Mouse (Mus musculus): Measurements from ENCODE around the gene Col5a3. TPM values are rescaled to one million over a fixed set of nuclear protein-coding genes. Genes with fewer than 3 reads are reported as not detected.

The Col5a3 gene
- polyA plus RNA-seq, 2 experiments: 0.03 to 0.08 TPM

- H3K27me3 ChIP-seq (ENCODE audit: control insufficient read depth, insufficient read depth, low read length): no peaks in the 10 kb centered on the region
- TF ChIP-seq CTCF (IDR thresholded peaks at IDR 0.05; ENCODE audit: low read depth) (no peak), EP300 (IDR thresholded peaks at IDR 0.05; ENCODE audit: low read depth) (no peak)
- no peaks in the 10 kb centered on the region for H3K36me3 ChIP-seq (replicated peaks; ENCODE audit: control insufficient read depth, insufficient read depth, low read depth)
- no peak overlapping the region for H3K4me3 ChIP-seq (ENCODE audit: insufficient read depth in 1 of 2, low read depth in 2 of 2, low read length in 2 of 2)
- H3K9ac ChIP-seq (replicated peaks): no peak overlapping the region
- no peaks in the 10 kb centered on the region for H3K9me3 ChIP-seq (ENCODE audit: control insufficient read depth, low read length)
- no peak for DNase-seq (ENCODE audit: low read depth in 3 of 3, low spot score in 3 of 3)
- no peak overlapping the region for H3K27ac ChIP-seq
- H3K4me1 ChIP-seq (replicated peaks; ENCODE audit: control insufficient read depth in 2 of 2, insufficient read depth in 2 of 2, low read length in 1 of 2): no peaks in the 10 kb centered on the region
- ATAC-seq (ENCODE audit: insufficient read depth): no peak
- no peak overlapping the region for H3K4me2 ChIP-seq (ENCODE audit: low read depth)
- 61% methylated on average over 5 of the region's 5 CpGs for WGBS (ENCODE audit: insufficient replicate concordance)
Measured at GRCm38 (mm10) chr9:20820001-20820400, 5.1 kb upstream of the Col5a3 start.

GRCm38 (mm10) chr9:20818236-20818635, 3.4 kb upstream of the Col5a3 start, which contains the start of gene Rdh8:
TSS of gene Rdh8 (plus strand) at chr9:20818503.
- Histone ChIP-seq H3K9ac (replicated peaks) (no peak within 1 kb of the TSS), H3K4me3 (ENCODE audit: insufficient read depth in 1 of 2, low read depth in 2 of 2, low read length in 2 of 2) (no peak within 1 kb of the TSS), H3K4me2 (ENCODE audit: low read depth) (no peak within 1 kb of the TSS), H3K36me3 (replicated peaks; ENCODE audit: control insufficient read depth, insufficient read depth, low read depth) (no peaks in the 10 kb centered on the region), H3K9me3 (ENCODE audit: control insufficient read depth, low read length) (no peaks in the 10 kb centered on the region), H3K4me1 (replicated peaks; ENCODE audit: control insufficient read depth in 2 of 2, insufficient read depth in 2 of 2, low read length in 1 of 2) (no peaks in the 10 kb centered on the region), H3K27me3 (ENCODE audit: control insufficient read depth, insufficient read depth, low read length) (no peaks in the 10 kb centered on the region; the same call in 1 of the 2 replicates), H3K27ac (no peak within 1 kb of the TSS)
- TF ChIP-seq CTCF (IDR thresholded peaks at IDR 0.05; ENCODE audit: low read depth) (no peak), EP300 (IDR thresholded peaks at IDR 0.05; ENCODE audit: low read depth) (no peak)
- no peak for ATAC-seq (ENCODE audit: insufficient read depth)
- 69% methylated on average over 6 of the region's 6 CpGs for WGBS (ENCODE audit: insufficient replicate concordance)
- no peak for DNase-seq (ENCODE audit: low read depth in 3 of 3, low spot score in 3 of 3)

GRCm38 (mm10) chr9:20812537-20813271, 2.2 kb downstream of the Col5a3 start:
- Histone ChIP-seq H3K27me3 (ENCODE audit: control insufficient read depth, insufficient read depth, low read length) (no peaks in the 10 kb centered on the region; the same call in 1 of the 2 replicates), H3K36me3 (replicated peaks; ENCODE audit: control insufficient read depth, insufficient read depth, low read depth) (no peaks in the 10 kb centered on the region), H3K4me1 (replicated peaks; ENCODE audit: control insufficient read depth in 2 of 2, insufficient read depth in 2 of 2, low read length in 1 of 2) (no peaks in the 10 kb centered on the region), H3K4me3 (ENCODE audit: insufficient read depth in 1 of 2, low read depth in 2 of 2, low read length in 2 of 2) (no peak overlapping the region), H3K9ac (replicated peaks) (no peak overlapping the region), H3K9me3 (ENCODE audit: control insufficient read depth, low read length) (no peaks in the 10 kb centered on the region), H3K27ac (no peak overlapping the region), H3K4me2 (ENCODE audit: low read depth) (no peak overlapping the region)
- 11% methylated on average over 19 of the region's 19 CpGs for WGBS (ENCODE audit: insufficient replicate concordance)
- DNase-seq (ENCODE audit: low read depth in 3 of 3, low spot score in 3 of 3): peak in 1 of 3 experiments; percentile 9
- ATAC-seq (ENCODE audit: insufficient read depth): no peak
- TF ChIP-seq CTCF (IDR thresholded peaks at IDR 0.05; ENCODE audit: low read depth) (no peak), EP300 (IDR thresholded peaks at IDR 0.05; ENCODE audit: low read depth) (no peak)

GRCm38 (mm10) chr9:20810773-20811172, 4.1 kb downstream of the Col5a3 start:
- TF ChIP-seq CTCF (IDR thresholded peaks at IDR 0.05; ENCODE audit: low read depth) (no peak), EP300 (IDR thresholded peaks at IDR 0.05; ENCODE audit: low read depth) (no peak)
- 55% methylated on average over 1 of the region's 1 CpGs for WGBS (ENCODE audit: insufficient replicate concordance)

GRCm38 (mm10) chr9:20810271-20810670, 4.6 kb downstream of the Col5a3 start:
- Histone ChIP-seq H3K4me2 (ENCODE audit: low read depth) (no peak overlapping the region), H3K36me3 (replicated peaks; ENCODE audit: control insufficient read depth, insufficient read depth, low read depth) (no peaks in the 10 kb centered on the region), H3K27me3 (ENCODE audit: control insufficient read depth, insufficient read depth, low read length) (no peaks in the 10 kb centered on the region; the same call in 1 of the 2 replicates), H3K4me3 (ENCODE audit: insufficient read depth in 1 of 2, low read depth in 2 of 2, low read length in 2 of 2) (no peak overlapping the region), H3K9ac (replicated peaks) (no peak overlapping the region), H3K9me3 (ENCODE audit: control insufficient read depth, low read length) (no peaks in the 10 kb centered on the region), H3K4me1 (replicated peaks; ENCODE audit: control insufficient read depth in 2 of 2, insufficient read depth in 2 of 2, low read length in 1 of 2) (no peaks in the 10 kb centered on the region), H3K27ac (no peak overlapping the region)
- TF ChIP-seq CTCF (IDR thresholded peaks at IDR 0.05; ENCODE audit: low read depth) (no peak), EP300 (IDR thresholded peaks at IDR 0.05; ENCODE audit: low read depth) (no peak)
- 25% methylated on average over 4 of the region's 4 CpGs for WGBS (ENCODE audit: insufficient replicate concordance)
- no peak for DNase-seq (ENCODE audit: low read depth in 3 of 3, low spot score in 3 of 3)
- ATAC-seq (ENCODE audit: insufficient read depth): no peak

More at GRCm38 (mm10) chr9:20810773-20811172, 4.1 kb downstream of the Col5a3 start:
- H3K9me3 ChIP-seq (ENCODE audit: control insufficient read depth, low read length): no peaks in the 10 kb centered on the region
- no peak overlapping the region for H3K4me3 ChIP-seq (ENCODE audit: insufficient read depth in 1 of 2, low read depth in 2 of 2, low read length in 2 of 2)
- H3K36me3 ChIP-seq (replicated peaks; ENCODE audit: control insufficient read depth, insufficient read depth, low read depth): no peaks in the 10 kb centered on the region
- H3K27me3 ChIP-seq (ENCODE audit: control insufficient read depth, insufficient read depth, low read length): no peaks in the 10 kb centered on the region; the same call in 1 of the 2 replicates
- no peak overlapping the region for H3K4me2 ChIP-seq (ENCODE audit: low read depth)
- no peak overlapping the region for H3K27ac ChIP-seq
- H3K9ac ChIP-seq (replicated peaks): no peak overlapping the region
- DNase-seq (ENCODE audit: low read depth in 3 of 3, low spot score in 3 of 3) (no peak), ATAC-seq (ENCODE audit: insufficient read depth) (no peak)
- H3K4me1 ChIP-seq (replicated peaks; ENCODE audit: control insufficient read depth in 2 of 2, insufficient read depth in 2 of 2, low read length in 1 of 2): no peaks in the 10 kb centered on the region

Data from liver, embryonic 14.5 days (tissue).